In genomic region chr14:33185068-33185800, GRCm38 (mm10) we compare ENCODE assay signal across 9 mouse cellular contexts. TPM values are rescaled to one million over a fixed set of nuclear protein-coding genes. Genes with fewer than 3 reads are reported as not detected.
DNase-seq lines count a peak whose midpoint lies in the region; ATAC-seq lines count a peak whose summit lies in the region.
"Had no signal": no experiment of that assay in that cellular context is flagged by ENCODE, and none has a peak within 500 bp of the region (broad histone marks: within the 10 kb centered on the region; RNA-seq: fewer than 3 reads in every experiment).

Gene Wdfy4 (minus strand): TSS chr14:33185508.

- H3K4me3 ChIP-seq in midbrain, embryonic 14.5 days (replicated peaks; ENCODE audit: low read depth, low read length) = no peak within 1 kb of the TSS

- H3K36me3 ChIP-seq in midbrain, embryonic 14.5 days (ENCODE audit: control insufficient read depth, insufficient read depth, low read length) = no peaks in the 10 kb centered on the region

- H3K27ac ChIP-seq in midbrain, embryonic 14.5 days (replicated peaks; ENCODE audit: low read depth, low read length) = no peak within 1 kb of the TSS

- peak; percentile 94 for ATAC-seq in megakaryocyte, adult 5-6 weeks (ENCODE audit: poor library complexity, severe bottlenecking)
- no peak for ATAC-seq in midbrain, embryonic 14.5 days (ENCODE audit: low FRiP score, low TSS enrichment)

- no peaks in the 10 kb centered on the region for H3K9me3 ChIP-seq in midbrain, embryonic 14.5 days (ENCODE audit: control insufficient read depth, low read length)

- H3K9ac ChIP-seq in midbrain, embryonic 14.5 days (replicated peaks; ENCODE audit: low read length) = no peak within 1 kb of the TSS

- H3K4me1 ChIP-seq in midbrain, embryonic 14.5 days (ENCODE audit: control insufficient read depth, insufficient read depth, low read length) = no peaks in the 10 kb centered on the region

- H3K27me3 ChIP-seq in midbrain, embryonic 14.5 days (ENCODE audit: control insufficient read depth, insufficient read depth, low read length) = no peaks in the 10 kb centered on the region

- intact Hi-C loops in heart, postnatal 25 days (cut with DNase I) = no loop called here

- DNase-seq in thymus, postnatal 25 days = peak; percentile 13
- no peak for DNase-seq in thymus, postnatal 14 days
- DNase-seq in heart, postnatal 25 days (ENCODE audit: low spot score) = peak; percentile 10
- peak; percentile 12 for DNase-seq in thymus, postnatal 4 days
- no peak for DNase-seq in midbrain, embryonic 14.5 days
- no peak for DNase-seq in embryo, embryonic 11 days
- DNase-seq in kidney, postnatal 4 days = no peak
- DNase-seq: cerebellum, postnatal 25 days had no signal

- WGBS in midbrain, embryonic 14.5 days = 91% methylated on average over 11 of the region's 11 CpGs

- no peak within 1 kb of the TSS for H3K4me2 ChIP-seq in midbrain, embryonic 14.5 days (ENCODE audit: low read length)

RNA-seq across cellular contexts. Expression of gene Wdfy4, which starts in this region (rescaled TPM):
- total RNA-seq in heart, postnatal 25 days (2021) = 1 to 10 TPM; 2.3 to 2.7 TPM
- total RNA-seq in megakaryocyte, adult 5-6 weeks (2015) = 37.1 and 44.6 TPM in 2 replicates
- total RNA-seq in megakaryocyte, adult 5-6 weeks (2017) = 65.9 and 77.6 TPM in 2 replicates
- polyA plus RNA-seq in midbrain, embryonic 14.5 days (2014; fragmentation: Nextera tagmentation; extraction: Ambion mirVana) = 0.05 and 0.24 TPM in 2 replicates

Comparison
In these comparisons a context has a peak if more than half of its experiments do, and no peak if none do; other contexts are left out.
1. RNA of gene Wdfy4 (total RNA-seq): 37.1 to 77.6 TPM in megakaryocyte, adult 5-6 weeks; 2.3 to 2.7 TPM in heart, postnatal 25 days; every median in the first group is over 10 times any median in the second.
2. DNase-seq: peak in thymus, postnatal 25 days (single experiment), heart, postnatal 25 days (single experiment) and thymus, postnatal 4 days (single experiment); none in thymus, postnatal 14 days (single experiment), midbrain, embryonic 14.5 days (single experiment), embryo, embryonic 11 days (single experiment) and kidney, postnatal 4 days (0 of 2).